Mouse (Mus musculus) limb, embryonic 13.5 days (tissue): ENCODE results near the gene Strap. TPM values are rescaled to one million over a fixed set of nuclear protein-coding genes. Genes with fewer than 3 reads are reported as not detected.

ENCODE experiments used
- ATAC-seq: fragments of 200-750 bp; cut with Nextera tagmentation; 2 replicates; pipeline ENCODE4 v1.8.0; 2017; ENCODE audit warnings: low read depth, moderate number of reproducible peaks, moderate TSS enrichment; ENCODE audit not compliant: low FRiP score
- H3K27ac ChIP-seq: fragments of 300-500 bp; sonication (generic); 2 replicates; pipeline ENCODE4 v1.5.1; 2015; ENCODE audit warnings: inconsistent platforms, mild to moderate bottlenecking, moderate library complexity
- H3K27me3 ChIP-seq: fragments of 300-500 bp; sonication (generic); 2 replicates; pipeline ENCODE4 v1.6.1; 2015; ENCODE audit warnings: mild to moderate bottlenecking, inconsistent platforms
- H3K36me3 ChIP-seq: fragments of 300-500 bp; sonication (generic); 2 replicates; pipeline ENCODE4 v1.6.1; 2015; ENCODE audit warnings: inconsistent platforms, mild to moderate bottlenecking, moderate library complexity
- H3K4me1 ChIP-seq: fragments of 300-500 bp; sonication (generic); 2 replicates; pipeline ENCODE4 v1.6.1; 2015; ENCODE audit warnings: inconsistent platforms
- H3K4me2 ChIP-seq: fragments of 300-500 bp; sonication (generic); replicated peaks from 2 replicates; pipeline ENCODE4 v1.6.1; 2015; ENCODE audit warnings: inconsistent platforms, mild to moderate bottlenecking, moderate library complexity
- H3K4me3 ChIP-seq: fragments of 300-500 bp; sonication (generic); 2 replicates; pipeline ENCODE4 v1.5.1; 2015; ENCODE audit warnings: moderate library complexity, mild to moderate bottlenecking, inconsistent platforms
- H3K9ac ChIP-seq: fragments of 300-500 bp; sonication (generic); 2 replicates; pipeline ENCODE4 v1.6.1; 2015; ENCODE audit warnings: mild to moderate bottlenecking, inconsistent platforms
- H3K9me3 ChIP-seq: fragments of 300-500 bp; sonication (generic); 2 replicates; pipeline ENCODE4 v1.6.1; 2016; ENCODE audit warnings: inconsistent platforms
- WGBS: fragments of 180-500 bp; shearing (Covaris S2); methylation state at CpG from one replicate; pipeline ENCODE4 v1.1.7; 2015; 5-methylcytosine and 5-hydroxymethylcytosine counted together
- polyA plus RNA-seq: library from polyadenylated mRNA; unstranded; fragments of >200 nt; fragmentation: Nextera tagmentation; extraction: Ambion mirVana; gene quantifications from 2 replicates; pipeline ENCODE4 v1.2.1, GENCODE M21; 2015

Strap gene
- polyA plus RNA-seq, 1 experiment from 2014 or later = 185 TPM

DNA sequence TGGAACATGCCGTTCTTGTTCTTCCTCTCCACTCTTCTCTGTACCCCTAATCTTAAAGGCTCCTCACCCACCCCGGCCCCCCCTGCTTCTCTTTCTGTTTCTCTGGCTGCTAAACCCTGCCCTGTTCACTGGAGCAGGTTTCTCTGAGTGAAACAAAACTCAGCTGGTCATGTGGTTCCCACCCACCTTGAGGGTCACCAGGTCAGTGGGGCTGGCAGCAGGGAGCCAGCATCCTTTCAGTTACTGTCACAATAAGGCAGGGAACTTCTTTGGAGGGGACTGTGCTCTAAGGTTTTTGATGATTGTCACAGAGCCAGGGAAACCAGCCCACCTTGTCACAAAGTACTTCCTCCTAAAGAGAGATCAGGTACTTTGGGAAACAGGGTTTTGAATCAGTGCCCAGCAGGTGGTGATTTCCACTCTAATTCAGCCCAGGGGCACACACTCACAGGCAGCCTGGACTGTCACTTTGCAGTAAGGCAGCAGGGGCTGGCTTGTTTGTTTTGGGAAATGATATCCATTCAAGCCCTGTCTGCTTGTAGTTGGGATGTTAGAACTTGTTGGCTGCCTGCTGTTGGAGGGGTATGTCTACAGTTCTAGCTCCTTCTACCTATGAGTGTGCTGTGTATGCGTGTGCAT lies 29.8 kb downstream of the Strap start:
- 58% methylated on average over 3 of the region's 3 CpGs for WGBS
- Histone ChIP-seq H3K36me3 (no peaks in the 10 kb centered on the region), H3K27me3 (no peaks in the 10 kb centered on the region), H3K9ac (no peak overlapping the region), H3K9me3 (0 out of 2 replicates have a peak, but pooled peaks cover 4% of the 10 kb centered on the region), H3K27ac (no peak overlapping the region), H3K4me1 (peaks cover 8% of the 10 kb centered on the region), H3K4me2 (no peak overlapping the region), H3K4me3 (no peak overlapping the region)
- no peak for ATAC-seq

DNA sequence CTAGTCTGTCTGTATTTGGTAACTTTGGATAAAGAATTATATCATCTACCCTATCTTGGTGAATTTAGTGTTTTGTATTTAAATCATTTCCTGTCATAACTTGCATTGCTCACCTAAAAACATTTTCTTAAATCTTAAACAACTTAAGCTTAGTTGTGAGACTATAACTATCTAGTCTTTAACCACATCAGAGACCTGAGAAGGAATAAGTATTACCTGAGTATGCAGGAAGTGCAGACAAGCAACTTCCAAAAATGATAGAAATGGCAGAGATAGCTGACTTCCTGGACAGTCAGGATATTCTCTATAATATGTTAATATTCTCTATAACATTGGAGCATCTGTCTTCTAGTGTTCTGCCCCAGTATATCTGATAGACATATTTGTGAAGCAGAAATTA lies 31.3 kb downstream of the Strap start:
- ATAC-seq = no peak
- no peaks in the 10 kb centered on the region for H3K36me3 ChIP-seq

DNA sequence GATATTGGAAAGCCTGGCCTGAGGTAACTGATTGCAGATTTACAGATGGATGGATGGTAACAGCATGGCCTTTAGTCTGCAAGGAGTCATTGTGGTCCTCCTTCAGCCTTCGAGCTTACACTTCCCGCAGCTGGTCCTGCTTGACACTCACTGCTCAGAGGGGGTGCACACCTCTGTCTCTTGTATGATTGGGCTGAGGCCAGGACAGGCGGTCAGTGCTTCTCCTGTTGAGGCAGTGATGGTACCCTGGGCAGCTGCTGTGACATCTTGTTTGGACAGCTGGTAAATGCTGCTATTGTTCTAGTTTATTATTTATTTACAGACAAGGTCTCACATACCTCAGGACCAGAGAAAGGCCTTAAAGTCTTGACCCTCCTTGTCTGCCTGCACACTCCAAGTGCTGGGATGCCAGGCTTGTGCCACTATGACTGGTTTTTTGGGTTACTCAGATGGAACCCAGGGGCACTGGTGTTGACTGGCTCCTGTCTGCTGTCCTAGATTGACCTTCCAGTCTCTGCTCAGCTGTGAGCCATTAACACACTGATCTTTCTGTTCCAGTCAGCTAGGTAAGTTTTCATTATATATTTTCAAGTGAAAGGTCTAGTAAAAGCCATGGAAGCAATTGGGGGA lies 36.9 kb downstream of the Strap start:
- Histone ChIP-seq H3K4me1 (no peaks in the 10 kb centered on the region), H3K9ac (no peak overlapping the region), H3K36me3 (no peaks in the 10 kb centered on the region), H3K27me3 (no peaks in the 10 kb centered on the region), H3K4me2 (no peak overlapping the region), H3K27ac (no peak overlapping the region), H3K9me3 (0 out of 2 replicates have a peak, but pooled peaks cover 5% of the 10 kb centered on the region), H3K4me3 (no peak overlapping the region)
- 61% methylated on average over 3 of the region's 3 CpGs for WGBS
- ATAC-seq = no peak

More for the DNA sequence above, 31.3 kb downstream of the Strap start:
- H3K4me2 ChIP-seq = no peak overlapping the region
- H3K9me3 ChIP-seq = 0 out of 2 replicates have a peak, but pooled peaks cover 5% of the 10 kb centered on the region
- H3K4me1 ChIP-seq = peaks cover 8% of the 10 kb centered on the region; the same call in 1 of the 2 replicates
- no peak overlapping the region for H3K4me3 ChIP-seq
- H3K27me3 ChIP-seq = no peaks in the 10 kb centered on the region
- no peak overlapping the region for H3K27ac ChIP-seq
- no peak overlapping the region for H3K9ac ChIP-seq

DNA sequence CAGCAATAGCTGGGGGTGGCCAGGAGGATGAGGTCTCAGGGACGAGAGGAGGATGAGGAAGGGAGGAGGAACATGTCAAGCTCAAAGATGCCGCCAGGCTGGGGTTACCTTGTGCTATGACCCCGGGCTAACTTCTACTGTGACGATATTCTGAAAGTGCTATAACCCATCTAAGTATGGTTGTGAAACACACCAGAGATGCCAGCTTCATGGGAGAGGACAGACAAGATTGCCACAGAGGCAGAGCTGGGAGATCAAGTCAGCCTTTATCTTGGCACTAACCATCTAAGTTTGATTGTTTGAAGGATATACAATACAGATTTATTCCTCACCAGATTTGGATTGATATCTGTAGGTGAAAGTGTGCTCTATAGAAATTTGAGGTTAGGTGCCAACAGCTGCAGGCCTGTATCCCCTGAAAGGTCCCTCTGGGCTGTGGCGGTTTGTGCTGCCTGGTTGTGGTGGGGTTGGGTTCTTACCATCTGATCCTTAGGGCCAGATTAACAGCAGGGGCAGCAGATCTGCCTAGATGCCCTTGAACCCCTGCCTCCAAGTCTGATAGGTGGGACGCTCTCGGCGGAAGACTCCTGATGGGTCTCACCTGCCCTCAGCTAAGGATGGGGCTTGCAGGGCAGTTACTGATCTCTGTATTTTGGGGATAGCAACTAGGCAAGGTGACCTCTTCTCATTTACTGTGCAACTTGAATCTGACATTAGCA lies 38.2 kb downstream of the Strap start:
- 0 out of 2 replicates have a peak, but pooled peaks cover 5% of the 10 kb centered on the region for H3K9me3 ChIP-seq
- no peak overlapping the region for H3K9ac ChIP-seq
- no peaks in the 10 kb centered on the region for H3K36me3 ChIP-seq
- ATAC-seq = no peak
- no peak overlapping the region for H3K4me3 ChIP-seq
- H3K4me2 ChIP-seq = no peak overlapping the region
- H3K27me3 ChIP-seq = no peaks in the 10 kb centered on the region
- H3K27ac ChIP-seq = no peak overlapping the region
- no peaks in the 10 kb centered on the region for H3K4me1 ChIP-seq
- WGBS = 94% methylated on average over 8 of the region's 8 CpGs

DNA sequence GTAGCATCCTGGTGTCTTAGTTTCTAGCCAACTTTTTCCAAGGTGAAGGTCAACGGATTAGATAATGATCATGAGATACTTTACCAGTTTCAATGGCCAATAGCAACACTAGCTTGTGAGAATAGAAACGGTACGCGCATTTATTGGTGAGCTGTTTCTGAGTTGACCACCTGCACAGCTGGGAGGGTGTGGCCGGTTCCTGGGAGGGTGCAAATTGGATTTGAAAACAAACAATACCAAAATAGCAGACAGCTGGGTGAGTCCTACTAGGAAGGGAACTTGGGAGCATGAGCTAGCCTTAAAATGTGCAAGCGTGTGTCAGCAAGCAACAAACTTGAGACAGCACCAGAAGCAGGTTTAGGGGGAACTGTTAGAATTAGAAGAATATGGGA lies 38.8 kb downstream of the Strap start:
- no peaks in the 10 kb centered on the region for H3K4me1 ChIP-seq
- WGBS = 86% methylated on average over 6 of the region's 6 CpGs
- no peak overlapping the region for H3K4me3 ChIP-seq
- H3K9ac ChIP-seq = no peak overlapping the region
- H3K27ac ChIP-seq = no peak overlapping the region
- H3K4me2 ChIP-seq = no peak overlapping the region
- ATAC-seq = no peak
- H3K27me3 ChIP-seq = no peaks in the 10 kb centered on the region
- H3K9me3 ChIP-seq = 0 out of 2 replicates have a peak, but pooled peaks cover 5% of the 10 kb centered on the region
- H3K36me3 ChIP-seq = no peaks in the 10 kb centered on the region

DNA sequence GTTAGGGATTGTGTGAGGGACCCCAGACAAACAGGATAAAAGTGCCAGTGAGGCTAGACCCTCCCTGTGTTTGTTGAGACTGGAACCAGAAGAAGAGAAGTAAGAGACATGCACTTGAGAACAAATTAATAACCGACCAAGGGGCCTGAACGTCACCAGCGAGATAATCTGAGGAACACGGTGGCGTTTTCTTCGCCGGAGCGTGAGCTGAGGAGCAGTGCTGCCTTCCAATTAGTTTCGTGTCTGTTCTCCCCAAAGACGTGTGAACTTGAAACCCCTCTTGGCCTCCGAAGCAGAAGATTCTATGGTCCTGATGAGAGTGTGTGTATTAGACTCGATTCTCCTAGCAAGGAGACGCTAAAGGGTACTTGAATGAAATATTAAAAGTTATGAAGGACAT lies 39.3 kb downstream of the Strap start:
- H3K36me3 ChIP-seq = no peaks in the 10 kb centered on the region; the same call in 1 of the 2 replicates
- no peaks in the 10 kb centered on the region for H3K27me3 ChIP-seq
- WGBS = 86% methylated on average over 13 of the region's 13 CpGs
- H3K4me3 ChIP-seq = no peak overlapping the region
- no peak overlapping the region for H3K4me2 ChIP-seq
- no peak overlapping the region for H3K27ac ChIP-seq
- no peaks in the 10 kb centered on the region for H3K4me1 ChIP-seq
- no peak for ATAC-seq
- H3K9ac ChIP-seq = no peak overlapping the region
- H3K9me3 ChIP-seq = 0 out of 2 replicates have a peak, but pooled peaks cover 5% of the 10 kb centered on the region

DNA sequence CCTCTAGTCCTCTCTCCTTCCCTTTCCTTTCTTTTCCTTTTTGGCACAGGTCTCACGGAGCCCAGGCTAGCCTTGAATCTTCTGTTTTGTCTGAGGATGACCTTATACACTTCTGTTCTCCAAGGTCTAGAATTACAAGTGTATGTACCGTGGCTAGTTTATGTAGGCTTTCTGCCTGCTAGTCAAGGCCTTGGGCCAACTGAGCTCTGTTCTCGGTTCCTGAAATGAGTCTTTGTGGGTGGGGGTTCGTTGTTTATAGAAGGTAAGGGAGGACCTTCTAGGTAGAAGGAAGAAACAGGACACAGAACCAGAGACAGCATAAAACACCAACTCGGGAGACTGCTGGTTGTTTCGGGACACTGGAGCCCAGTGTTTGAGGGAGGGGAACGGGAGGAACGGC lies 40.3 kb downstream of the Strap start:
- Histone ChIP-seq H3K27me3 (no peaks in the 10 kb centered on the region), H3K36me3 (no peaks in the 10 kb centered on the region; the same call in 1 of the 2 replicates), H3K27ac (no peak overlapping the region), H3K4me1 (no peaks in the 10 kb centered on the region), H3K9ac (no peak overlapping the region), H3K4me2 (no peak overlapping the region), H3K9me3 (no peaks in the 10 kb centered on the region), H3K4me3 (no peak overlapping the region)
- 87% methylated on average over 8 of the region's 8 CpGs for WGBS
- no peak for ATAC-seq

DNA sequence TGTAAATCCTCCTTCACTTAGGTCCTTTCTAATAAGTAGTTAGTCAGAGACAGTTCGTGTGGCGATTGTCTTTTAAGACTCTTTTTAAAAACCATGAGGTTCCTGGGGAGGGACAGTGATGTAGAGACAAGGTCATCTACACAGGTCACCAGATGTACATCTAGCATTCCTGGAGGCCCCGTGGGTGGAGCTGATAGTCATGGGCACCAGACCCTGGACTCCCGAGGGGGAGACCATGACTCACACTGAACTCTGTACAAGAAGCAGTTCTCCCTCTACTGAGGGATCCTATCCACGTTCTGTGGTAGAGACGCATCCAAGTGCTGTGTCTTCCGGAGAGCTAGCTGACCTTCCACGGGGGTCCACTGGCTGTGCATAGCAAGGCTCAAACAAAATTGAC lies 42.1 kb downstream of the Strap start:
- H3K27ac ChIP-seq = no peak overlapping the region
- WGBS = 77% methylated on average over 8 of the region's 8 CpGs
- H3K4me1 ChIP-seq = no peaks in the 10 kb centered on the region
- H3K27me3 ChIP-seq = no peaks in the 10 kb centered on the region
- H3K4me2 ChIP-seq = no peak overlapping the region
- no peak for ATAC-seq
- H3K9ac ChIP-seq = no peak overlapping the region
- H3K4me3 ChIP-seq = no peak overlapping the region
- no peaks in the 10 kb centered on the region for H3K9me3 ChIP-seq
- no peaks in the 10 kb centered on the region; the same call in 1 of the 2 replicates for H3K36me3 ChIP-seq

DNA sequence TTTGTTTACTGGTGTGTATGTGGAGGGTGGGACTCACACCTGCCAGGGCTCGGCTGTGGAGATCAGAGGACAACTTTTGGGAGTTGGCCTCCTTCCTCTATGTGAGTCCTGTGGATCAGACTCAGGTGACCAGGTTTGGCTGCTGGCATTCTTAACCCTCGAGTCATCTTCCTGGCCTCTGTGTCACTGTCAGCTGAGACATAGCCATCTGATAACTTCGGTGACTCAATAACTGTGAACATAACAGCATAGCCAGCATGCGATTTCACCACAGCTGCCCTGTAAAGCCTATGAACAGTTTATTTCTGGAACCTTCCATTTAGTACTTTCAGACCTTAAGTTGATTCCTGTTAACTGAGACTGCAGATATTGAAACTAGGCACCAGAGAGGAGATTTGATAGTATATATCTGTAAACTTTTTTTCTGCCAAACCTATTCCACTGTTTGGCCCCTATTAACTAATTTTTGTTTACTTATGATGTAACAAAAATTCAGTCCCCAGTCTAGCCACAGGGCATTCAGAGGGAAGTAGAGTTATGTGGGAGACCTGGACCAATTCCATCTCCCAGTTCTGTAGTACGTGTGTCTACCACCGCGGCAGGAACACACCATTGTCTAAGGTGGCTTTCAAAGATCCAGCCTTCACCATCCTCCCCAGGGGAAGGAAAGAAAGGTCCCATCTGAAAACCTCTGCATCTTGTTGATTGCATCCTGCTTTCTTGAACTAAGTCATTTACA lies 49.2 kb downstream of the Strap start:
- ATAC-seq = no peak
- H3K27ac ChIP-seq = no peak overlapping the region
- WGBS = 84% methylated on average over 7 of the region's 7 CpGs
- no peak overlapping the region for H3K4me3 ChIP-seq
- no peak overlapping the region for H3K9ac ChIP-seq
- H3K4me1 ChIP-seq = peaks cover 2% of the 10 kb centered on the region
- H3K9me3 ChIP-seq = no peaks in the 10 kb centered on the region
- no peaks in the 10 kb centered on the region for H3K27me3 ChIP-seq
- H3K4me2 ChIP-seq = no peak overlapping the region
- H3K36me3 ChIP-seq = peaks cover 4% of the 10 kb centered on the region

DNA sequence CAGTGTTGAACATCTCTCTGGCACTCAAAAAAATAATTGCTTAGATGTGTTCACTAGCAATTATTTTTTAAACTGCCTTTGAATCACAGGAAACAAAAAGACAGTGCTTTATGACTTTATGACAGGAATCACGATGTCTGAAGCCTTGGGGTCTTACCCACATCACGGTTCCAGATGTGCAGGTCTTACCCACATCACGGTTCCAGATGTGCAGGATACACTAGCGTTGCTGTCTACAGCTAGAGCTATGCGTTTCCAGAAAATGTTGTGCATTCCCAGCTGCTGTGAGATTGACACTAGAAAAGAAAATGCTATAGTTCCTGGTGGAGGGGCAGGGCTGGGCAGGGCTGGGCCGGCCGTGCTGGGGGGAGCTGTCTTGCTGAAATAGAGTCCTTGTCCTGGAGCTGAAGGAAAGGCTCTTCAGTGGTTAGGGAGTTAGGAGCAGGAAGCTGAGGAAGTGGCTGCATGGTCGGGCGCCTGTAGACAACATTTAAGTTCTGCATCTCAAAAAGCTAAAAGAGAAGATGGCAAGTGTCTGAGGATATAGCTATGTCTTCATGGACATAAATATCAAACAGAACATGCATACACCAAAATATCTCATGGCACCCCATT lies 54.2 kb downstream of the Strap start:
- Histone ChIP-seq H3K4me3 (no peak overlapping the region), H3K4me2 (no peak overlapping the region), H3K4me1 (peaks cover 9% of the 10 kb centered on the region), H3K9ac (no peak overlapping the region), H3K36me3 (peaks cover 4% of the 10 kb centered on the region; the same call in 1 of the 2 replicates), H3K9me3 (no peaks in the 10 kb centered on the region), H3K27ac (no peak overlapping the region), H3K27me3 (no peaks in the 10 kb centered on the region)
- 30% methylated on average over 9 of the region's 9 CpGs for WGBS
- ATAC-seq = peak; percentile 69

DNA sequence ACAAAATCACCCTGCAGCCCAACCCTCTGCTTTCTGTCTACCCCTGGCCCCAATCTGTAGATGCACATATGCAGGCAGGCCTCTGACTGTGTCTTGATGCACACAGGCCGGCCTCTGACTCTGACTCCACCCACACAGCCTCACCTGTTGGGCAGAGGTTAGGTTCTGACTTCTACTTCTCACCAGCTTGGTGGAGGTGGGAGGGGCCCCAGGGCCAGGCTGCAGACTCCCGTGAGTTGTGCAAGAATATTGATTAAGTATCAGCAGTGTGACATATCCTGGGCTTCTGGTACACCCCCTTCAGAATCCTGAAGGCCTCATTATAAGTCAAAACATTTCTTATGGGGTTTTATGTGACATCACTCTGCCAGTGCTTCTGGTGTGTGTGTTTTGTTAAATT lies 54.8 kb downstream of the Strap start:
- H3K27ac ChIP-seq = no peak overlapping the region
- H3K9me3 ChIP-seq = no peaks in the 10 kb centered on the region
- no peak for ATAC-seq
- no peak overlapping the region for H3K4me3 ChIP-seq
- no peak overlapping the region for H3K9ac ChIP-seq
- no peak overlapping the region for H3K4me2 ChIP-seq
- no peaks in the 10 kb centered on the region for H3K27me3 ChIP-seq
- 60% methylated on average over 2 of the region's 2 CpGs for WGBS
- H3K36me3 ChIP-seq = peaks cover 4% of the 10 kb centered on the region; the same call in 1 of the 2 replicates
- H3K4me1 ChIP-seq = peaks cover 9% of the 10 kb centered on the region
